Mouse (Mus musculus) CH12.LX (cell line): ENCODE measurements around the gene Kansl1l. TPM values are rescaled to one million over a fixed set of nuclear protein-coding genes. Genes with fewer than 3 reads are reported as not detected.

Experiments used
- DNase-seq: peaks from one replicate; pipeline ENCODE4 v3.0.0-alpha.2; 2013; ENCODE audit errors: extremely low read depth
- H3K27ac ChIP-seq: 2 replicates; pipeline ENCODE4 v1.5.1; 2012; ENCODE audit warnings: low read depth, mild to moderate bottlenecking, control low read depth, moderate library complexity; ENCODE audit not compliant: insufficient read depth
- H3K27me3 ChIP-seq: replicated peaks from 2 replicates; pipeline ENCODE3; 2012; ENCODE audit warnings: inconsistent platforms
- H3K36me3 ChIP-seq, 2 experiments: replicated peaks in 1 of 2; 2 replicates each; pipeline versions ENCODE3 to v1.6.1; 2012; ENCODE audit warnings: inconsistent platforms in 1 of 2, low read length in 1 of 2, mild to moderate bottlenecking in 1 of 2, mixed read lengths in 1 of 2, moderate library complexity in 1 of 2; ENCODE audit not compliant: control insufficient read depth in 1 of 2, insufficient read depth in 1 of 2
- H3K4me1 ChIP-seq, 2 experiments: 2 replicates each; pipeline ENCODE4 v1.6.1; 2012; ENCODE audit warnings: inconsistent platforms in 1 of 2, moderate library complexity in 1 of 2; ENCODE audit not compliant: insufficient read depth in 2 of 2, control insufficient read depth in 1 of 2
- H3K4me2 ChIP-seq: 2 replicates; pipeline ENCODE4 v1.6.1; 2012; ENCODE audit warnings: low read depth, mild to moderate bottlenecking, control low read depth; ENCODE audit not compliant: poor library complexity, insufficient read depth, severe bottlenecking
- H3K4me3 ChIP-seq, 3 experiments: fragments of 150-350 bp in 1 of 3; sonication (generic) in 1 of 3; replicated peaks in 1 of 3; 2 replicates each; pipeline versions ENCODE3 to v1.5.1; 2011 to 2012; ENCODE audit warnings: low read depth in 2 of 3, low read length in 2 of 3, mild to moderate bottlenecking in 2 of 3, moderate library complexity in 2 of 3, control low read depth in 1 of 3, improper control_type of control experiment in 1 of 3, inconsistent platforms in 1 of 3, mixed read lengths in 1 of 3; ENCODE audit not compliant: poor library complexity in 1 of 3
- H3K79me2 ChIP-seq: replicated peaks from 2 replicates; pipeline ENCODE4 v1.6.1; 2012; ENCODE audit warnings: mild to moderate bottlenecking, moderate library complexity; ENCODE audit not compliant: control insufficient read depth, poor library complexity, insufficient read depth, severe bottlenecking; ENCODE audit errors: extremely low read depth
- H3K9ac ChIP-seq: 2 replicates; pipeline ENCODE4 v1.6.1; 2012; ENCODE audit warnings: low read depth, mild to moderate bottlenecking, control low read depth, moderate library complexity; ENCODE audit not compliant: insufficient read depth
- H3K9me3 ChIP-seq: replicated peaks from 2 replicates; pipeline ENCODE3; 2012; ENCODE audit warnings: low read length, inconsistent platforms, mixed read lengths
- BHLHE40 ChIP-seq: IDR thresholded peaks from 2 replicates; pipeline ENCODE4 v1.6.1; 2011; ENCODE audit warnings: mild to moderate bottlenecking, low read depth, low read length, improper control_type of control experiment
- CHD1 ChIP-seq: IDR thresholded peaks from 2 replicates; pipeline ENCODE4 v1.6.1; 2012; ENCODE audit warnings: low read depth, low read length, improper control_type of control experiment, inconsistent platforms
- CHD2 ChIP-seq: IDR thresholded peaks from 2 replicates; pipeline ENCODE4 v1.6.1; 2011; ENCODE audit warnings: low read length, improper control_type of control experiment
- CTCF ChIP-seq, 2 experiments: IDR thresholded peaks in 1 of 2; conservative IDR thresholded peaks in 1 of 2; 2 replicates each; pipeline ENCODE4 v1.5.1; 2011 to 2012; ENCODE audit warnings: low read depth in 2 of 2, low read length in 2 of 2, improper control_type of control experiment in 1 of 2, inconsistent platforms in 1 of 2, mild to moderate bottlenecking in 1 of 2, moderate library complexity in 1 of 2
- E2F4 ChIP-seq: IDR thresholded peaks from 2 replicates; pipeline ENCODE4 v1.6.1; 2011; ENCODE audit warnings: low read depth, low read length, improper control_type of control experiment; ENCODE audit not compliant: insufficient replicate concordance
- ELF1 ChIP-seq: IDR thresholded peaks from 2 replicates; pipeline ENCODE4 v1.6.1; 2014; ENCODE audit warnings: low read depth, mild to moderate bottlenecking, inconsistent platforms, low read length, improper control_type of control experiment
- EP300 ChIP-seq: IDR thresholded peaks from 2 replicates; pipeline ENCODE4 v1.6.1; 2011; ENCODE audit warnings: low read length, improper control_type of control experiment
- ETS1 ChIP-seq: conservative IDR thresholded peaks from 2 replicates; pipeline ENCODE4 v1.6.1; 2012; ENCODE audit warnings: low read depth, mild to moderate bottlenecking, inconsistent platforms, low read length, improper control_type of control experiment, moderate library complexity
- GABPA ChIP-seq: IDR thresholded peaks from 2 replicates; pipeline ENCODE4 v1.6.1; 2012; ENCODE audit warnings: low read depth, low read length, improper control_type of control experiment, inconsistent platforms; ENCODE audit not compliant: insufficient replicate concordance
- HCFC1 ChIP-seq: IDR thresholded peaks from 2 replicates; pipeline ENCODE4 v1.6.1; 2012; ENCODE audit warnings: low read depth, mild to moderate bottlenecking, inconsistent platforms, low read length, improper control_type of control experiment
- IRF4 ChIP-seq: IDR thresholded peaks from 2 replicates; pipeline ENCODE4 v1.6.1; 2014; ENCODE audit warnings: low read depth, mild to moderate bottlenecking, inconsistent platforms, low read length, improper control_type of control experiment
- JUN ChIP-seq: IDR thresholded peaks from 2 replicates; pipeline ENCODE4 v1.6.1; 2011; ENCODE audit warnings: low read depth, mild to moderate bottlenecking, low read length, improper control_type of control experiment, moderate library complexity; ENCODE audit not compliant: insufficient read depth
- JUND ChIP-seq: conservative IDR thresholded peaks from 2 replicates; pipeline ENCODE4 v1.6.1; 2011; ENCODE audit warnings: low read depth, low read length, improper control_type of control experiment
- KAT2A ChIP-seq: IDR thresholded peaks from 2 replicates; pipeline ENCODE4 v1.6.1; 2012; ENCODE audit warnings: low read length, improper control_type of control experiment, inconsistent platforms; ENCODE audit not compliant: insufficient replicate concordance
- MAFK ChIP-seq: IDR thresholded peaks from 2 replicates; pipeline ENCODE4 v1.6.1; 2011; ENCODE audit warnings: low read length, improper control_type of control experiment; ENCODE audit not compliant: insufficient replicate concordance
- MAX ChIP-seq: IDR thresholded peaks from 2 replicates; pipeline ENCODE4 v1.6.1; 2011; ENCODE audit warnings: low read length, improper control_type of control experiment
- MAZ ChIP-seq: IDR thresholded peaks from 2 replicates; pipeline ENCODE4 v1.6.1; 2012; ENCODE audit warnings: low read depth, mild to moderate bottlenecking, inconsistent platforms, low read length, improper control_type of control experiment, moderate library complexity
- MEF2A ChIP-seq: IDR thresholded peaks from 2 replicates; pipeline ENCODE4 v1.6.1; 2014; ENCODE audit warnings: low read depth, mild to moderate bottlenecking, inconsistent platforms, low read length, improper control_type of control experiment, borderline replicate concordance
- MXI1 ChIP-seq: IDR thresholded peaks from 2 replicates; pipeline ENCODE4 v1.6.1; 2011; ENCODE audit warnings: mild to moderate bottlenecking, low read depth, low read length, improper control_type of control experiment
- MYC ChIP-seq: IDR thresholded peaks from 2 replicates; pipeline ENCODE4 v1.6.1; 2011; ENCODE audit warnings: low read depth, mild to moderate bottlenecking, improper control_type of control experiment, low read length
- NELFE ChIP-seq: IDR thresholded peaks from 2 replicates; pipeline ENCODE4 v1.6.1; 2011; ENCODE audit warnings: low read depth, low read length, improper control_type of control experiment
- NRF1 ChIP-seq: IDR thresholded peaks from 2 replicates; pipeline ENCODE4 v1.6.1; 2014; ENCODE audit warnings: low read depth, mild to moderate bottlenecking, inconsistent platforms, low read length, improper control_type of control experiment, moderate library complexity
- PAX5 ChIP-seq: IDR thresholded peaks from 2 replicates; pipeline ENCODE4 v1.6.1; 2012; ENCODE audit warnings: low read length, inconsistent platforms, mixed read lengths
- POLR2A ChIP-seq: IDR thresholded peaks from 2 replicates; pipeline ENCODE4 v1.6.1; 2011; ENCODE audit warnings: low read depth, mild to moderate bottlenecking, improper control_type of control experiment, low read length
- POLR2AphosphoS2 ChIP-seq: IDR thresholded peaks from 2 replicates; pipeline ENCODE4 v1.6.1; 2011; ENCODE audit warnings: low read depth, low read length, improper control_type of control experiment
- RAD21 ChIP-seq: IDR thresholded peaks from 2 replicates; pipeline ENCODE4 v1.6.1; 2011; ENCODE audit warnings: low read depth, mild to moderate bottlenecking, low read length, improper control_type of control experiment, moderate library complexity
- RCOR1 ChIP-seq: conservative IDR thresholded peaks from 2 replicates; pipeline ENCODE4 v1.6.1; 2012; ENCODE audit warnings: low read depth, mild to moderate bottlenecking, inconsistent platforms, low read length, improper control_type of control experiment
- SIN3A ChIP-seq: IDR thresholded peaks from 2 replicates; pipeline ENCODE4 v1.6.1; 2012; ENCODE audit warnings: low read length, improper control_type of control experiment, inconsistent platforms
- SMC3 ChIP-seq: IDR thresholded peaks from 2 replicates; pipeline ENCODE4 v1.6.1; 2011; ENCODE audit warnings: low read depth, low read length, improper control_type of control experiment
- TBP ChIP-seq: conservative IDR thresholded peaks from 2 replicates; pipeline ENCODE4 v1.6.1; 2011; ENCODE audit warnings: low read depth, low read length, improper control_type of control experiment
- TCF12 ChIP-seq: IDR thresholded peaks from 2 replicates; pipeline ENCODE4 v1.6.1; 2014; ENCODE audit warnings: low read depth, mild to moderate bottlenecking, inconsistent platforms, low read length, improper control_type of control experiment
- UBTF ChIP-seq: IDR thresholded peaks from 2 replicates; pipeline ENCODE4 v1.6.1; 2012; ENCODE audit warnings: low read depth, mild to moderate bottlenecking, inconsistent platforms, low read length, improper control_type of control experiment, moderate library complexity
- USF1 ChIP-seq: IDR thresholded peaks from 2 replicates; pipeline ENCODE4 v1.6.1; 2014; ENCODE audit warnings: low read depth, mild to moderate bottlenecking, inconsistent platforms, low read length, improper control_type of control experiment
- USF2 ChIP-seq: conservative IDR thresholded peaks from 2 replicates; pipeline ENCODE4 v1.6.1; 2011; ENCODE audit warnings: low read depth, low read length, improper control_type of control experiment
- ZC3H11A ChIP-seq: IDR thresholded peaks from 2 replicates; pipeline ENCODE4 v1.6.1; 2012; ENCODE audit warnings: low read depth, mild to moderate bottlenecking, inconsistent platforms, low read length, improper control_type of control experiment
- ZKSCAN1 ChIP-seq: IDR thresholded peaks from 2 replicates; pipeline ENCODE4 v1.6.1; 2012; ENCODE audit warnings: low read depth, inconsistent platforms, low read length, improper control_type of control experiment, borderline replicate concordance
- ZMIZ1 ChIP-seq: IDR thresholded peaks from 2 replicates; pipeline ENCODE4 v1.6.1; 2012; ENCODE audit warnings: low read depth, mild to moderate bottlenecking, inconsistent platforms, low read length, improper control_type of control experiment
- ZNF384 ChIP-seq: IDR thresholded peaks from 2 replicates; pipeline ENCODE4 v1.6.1; 2012; ENCODE audit warnings: low read depth, low read length, improper control_type of control experiment, inconsistent platforms
- dilution Hi-C: fragments of 300-500 bp; cut with MboI; formaldehyde crosslinking; loops from 2 replicates; pipeline ENCODE4 v1.14.3; 2020; ENCODE audit warnings: low sequenced_read_pairs; ENCODE audit not compliant: extremely low pct_unique_long_range_greater_than_20kb, extremely low pct_ligation_motif_present
- in situ Hi-C: fragments of 300-500 bp; cut with MboI; formaldehyde crosslinking; loops from 3 replicates; pipeline ENCODE4 v1.14.3; 2019; ENCODE audit warnings: low sequenced_read_pairs, low pct_ligation_motif_present, low pct_unique_long_range_greater_than_20kb, mixed read lengths
- polyA plus RNA-seq: library from polyadenylated mRNA; unstranded; fragments of >175 nt; gene quantifications from 2 replicates; pipeline ENCODE4 v1.2.1, GENCODE M21; 2012; ENCODE audit warnings: low read depth; ENCODE audit not compliant: insufficient read length
- total RNA-seq, 2 experiments: library from RNA; depleted of rRNA; stranded (reverse); fragments of 300-350 nt in 1 of 2; fragments of >200 nt in 1 of 2; gene quantifications; 2 replicates each; pipeline ENCODE4 v1.2.3; 2012 to 2014

Kansl1l gene
- total and polyA plus RNA-seq, 3 experiments = 2.8 to 6.0 (median 3.5) TPM

- DNase-seq = peak; percentile 75
- H3K27ac ChIP-seq = peak overlapping the region; percentile 82
- TF ChIP-seq UBTF (no peak), MEF2A (peak; percentile 83), POLR2A (peak; percentile 38; the same call in 1 of the 2 replicates), MXI1 (peak; percentile 53), MAZ (no peak), NELFE (no peak; the same call in 1 of the 2 replicates), NRF1 (no peak), KAT2A (no peak), ZKSCAN1 (no peak), ELF1 (no peak), RCOR1 (0 out of 2 replicates have a peak, but pooled peaks have one; percentile 15), RAD21 (no peak), HCFC1 (no peak), CHD1 (peak; percentile 43; the same call in 1 of the 2 replicates), JUND (0 out of 2 replicates have a peak, but pooled peaks have one; percentile 41), EP300 (peak; percentile 78), USF1 (peak; percentile 71), IRF4 (peak; percentile 37; the same call in 1 of the 2 replicates), MAX (peak; percentile 88), ETS1 (peak; percentile 93), MYC (peak; percentile 65), SIN3A (peak; percentile 10), TCF12 (peak; percentile 81), MAFK (0 out of 2 replicates have a peak, but pooled peaks have one; percentile 46), BHLHE40 (peak; percentile 97), TBP (peak; percentile 76), ZC3H11A (no peak), ZNF384 (no peak), ZMIZ1 (no peak), CHD2 (0 out of 2 replicates have a peak, but pooled peaks have one; percentile 41), GABPA (no peak), SMC3 (no peak), USF2 (peak; percentile 75), JUN (no peak), CTCF (conservative IDR thresholded peaks at IDR 0.05 in 1 of 2, IDR thresholded peaks at IDR 0.05 in 1 of 2; ENCODE audit: low read depth in 2 of 2, low read length in 2 of 2) (no peak), PAX5 (no peak), E2F4 (no peak), POLR2AphosphoS2 (no peak)
- TF ChIP-seq, all 38 proteins: peak for 19
- Histone ChIP-seq H3K36me3 (no peaks in the 10 kb centered on the region), H3K79me2 (peaks cover 10% of the 10 kb centered on the region), H3K9me3 (no peaks in the 10 kb centered on the region), H3K27me3 (no peaks in the 10 kb centered on the region), H3K4me2 (peak overlapping the region; percentile 96), H3K4me3 (peak overlapping the region; percentile 71 to 85 (median 79)), H3K4me1 (peaks cover 4 to 24% of the 10 kb centered on the region in 2 experiments; a peak in 3 of 4 replicates), H3K9ac (peak overlapping the region; percentile 69)
- dilution Hi-C loops (no loop called here), in situ Hi-C loops (no loop called here)
Observed at GRCm38 (mm10) chr1:66815941-66816777, 1.2 kb downstream of the Kansl1l start.
